1 mouse cellular context compared by ENCODE assay signal in the genomic region with DNA sequence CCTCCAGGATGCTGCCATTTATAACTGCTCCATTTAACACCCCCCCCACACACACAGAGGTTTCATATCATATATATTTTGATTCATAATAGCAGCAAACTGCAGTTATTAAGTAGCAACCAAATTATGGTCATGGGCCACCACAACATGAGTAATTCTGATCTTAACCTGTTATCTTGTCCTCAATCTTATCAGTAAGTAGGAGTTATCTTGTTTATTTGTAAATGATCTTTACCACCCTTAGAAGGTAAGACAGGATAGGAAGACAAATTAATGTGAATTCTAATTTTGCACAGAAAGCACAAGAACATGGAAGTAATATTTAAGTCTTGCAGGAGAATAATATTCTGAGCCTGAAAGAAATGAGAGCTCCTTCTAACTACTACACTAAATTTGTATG.
TF ChIP-seq lines count a peak whose summit lies in the region.

No protein-coding gene starts in this region.

TF ChIP-seq in CH12.LX, 34 proteins besides CTCF, POLR2A, EP300 and RAD21:
- no peak for TF ChIP-seq POLR2AphosphoS2 (IDR thresholded peaks at IDR 0.05; ENCODE audit: low read depth, low read length)
- TF ChIP-seq USF1 (IDR thresholded peaks at IDR 0.05; ENCODE audit: low read depth, low read length) = no peak
- no peak for TF ChIP-seq ETS1 (conservative IDR thresholded peaks at IDR 0.05; ENCODE audit: low read depth, low read length)
- TF ChIP-seq TBP (conservative IDR thresholded peaks at IDR 0.05; ENCODE audit: low read depth, low read length) = no peak
- no peak for TF ChIP-seq USF2 (conservative IDR thresholded peaks at IDR 0.05; ENCODE audit: low read depth, low read length)
- no peak for TF ChIP-seq MAFK (IDR thresholded peaks at IDR 0.05; ENCODE audit: insufficient replicate concordance, low read length)
- TF ChIP-seq BHLHE40 (IDR thresholded peaks at IDR 0.05; ENCODE audit: low read depth, low read length) = no peak
- no peak for TF ChIP-seq MXI1 (IDR thresholded peaks at IDR 0.05; ENCODE audit: low read depth, low read length)
- no peak for TF ChIP-seq GABPA (IDR thresholded peaks at IDR 0.05; ENCODE audit: insufficient replicate concordance, low read depth, low read length)
- TF ChIP-seq NRF1 (IDR thresholded peaks at IDR 0.05; ENCODE audit: low read depth, low read length) = no peak
- no peak for TF ChIP-seq ZC3H11A (IDR thresholded peaks at IDR 0.05; ENCODE audit: low read depth, low read length)
- no peak for TF ChIP-seq MYC (IDR thresholded peaks at IDR 0.05; ENCODE audit: low read depth, low read length)
- no peak for TF ChIP-seq ZMIZ1 (IDR thresholded peaks at IDR 0.05; ENCODE audit: low read depth, low read length)
- no peak for TF ChIP-seq KAT2A (IDR thresholded peaks at IDR 0.05; ENCODE audit: insufficient replicate concordance, low read length)
- TF ChIP-seq TCF12 (IDR thresholded peaks at IDR 0.05; ENCODE audit: low read depth, low read length) = no peak
- no peak for TF ChIP-seq ZNF384 (IDR thresholded peaks at IDR 0.05; ENCODE audit: low read depth, low read length)
- no peak for TF ChIP-seq MAX (IDR thresholded peaks at IDR 0.05; ENCODE audit: low read length)
- TF ChIP-seq MEF2A (IDR thresholded peaks at IDR 0.05; ENCODE audit: borderline replicate concordance, low read depth, low read length) = no peak
- no peak for TF ChIP-seq MAZ (IDR thresholded peaks at IDR 0.05; ENCODE audit: low read depth, low read length)
TF ChIP-seq in CH12.LX: peak in this region for 0.
